Mouse (Mus musculus): ENCODE measurements around the gene Tnni1. TPM values are rescaled to one million over a fixed set of nuclear protein-coding genes. Genes with fewer than 3 reads are reported as not detected.
A peak's percentile ranks its signal among the peaks of the same experiment; 100 is the strongest.

Tnni1 gene
- total RNA-seq (2014; rRNA removed; ENCODE audit: low replicate concordance) (4,186 and 4,592 TPM in 2 replicates), polyA plus RNA-seq (2015; fragmentation: Nextera tagmentation; extraction: Ambion mirVana) (4,392 and 4,399 TPM in 2 replicates)

DNA sequence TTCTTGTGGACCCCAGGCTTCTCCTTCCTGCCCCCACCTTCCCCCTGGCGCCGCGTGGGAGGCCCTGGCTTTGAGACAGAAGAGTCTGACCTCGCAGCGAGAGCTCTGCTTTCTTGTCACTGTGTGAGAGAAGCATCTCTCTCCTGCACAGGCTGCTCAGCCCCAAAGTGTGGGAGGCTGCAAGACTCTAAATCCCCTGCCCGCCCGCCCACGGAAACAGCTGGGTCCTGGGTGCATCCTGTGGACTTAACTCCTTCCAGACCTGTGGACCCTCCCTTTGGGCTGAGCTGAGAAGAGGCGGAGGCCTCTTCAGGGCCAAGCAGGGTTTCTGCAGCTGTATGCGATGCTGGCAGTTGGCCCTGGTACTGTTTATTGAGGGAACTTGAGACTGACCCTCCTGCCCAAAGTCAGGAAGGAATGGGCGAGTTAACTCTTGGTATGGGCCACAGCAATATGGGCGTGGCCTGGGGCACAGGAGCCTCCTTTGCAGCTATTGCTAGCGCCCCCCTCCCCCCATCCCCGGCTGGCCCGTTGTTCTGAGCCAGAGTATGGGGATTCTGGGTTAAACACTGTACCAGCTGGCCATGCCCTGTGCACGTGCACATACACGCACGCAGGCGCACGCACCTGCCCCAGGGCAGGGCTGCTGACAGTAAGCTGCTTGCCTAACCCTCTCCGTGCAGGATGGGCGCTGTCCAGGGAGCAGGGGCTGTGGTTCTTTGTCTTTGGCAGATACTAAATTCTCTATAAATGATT, at the start of gene Tnni1:
Gene Tnni1, plus strand, starts transcription at position 655 of the 756 bp plus-strand sequence.
- no peaks in the 10 kb centered on the region for H3K36me3 ChIP-seq (replicated peaks; ENCODE audit: control insufficient read depth, insufficient read depth, low read length)
- ATAC-seq (ENCODE audit: insufficient read depth, low read depth), result peak; percentile 62
- H3K4me1 ChIP-seq (ENCODE audit: control insufficient read depth, insufficient read depth), result peaks cover 20% of the 10 kb centered on the region; the same call in 1 of the 2 replicates
- no peak within 1 kb of the TSS for H3K4me2 ChIP-seq (ENCODE audit: low read depth, low read length)
- H3K9me3 ChIP-seq (replicated peaks; ENCODE audit: control insufficient read depth, low read length), result no peaks in the 10 kb centered on the region
- H3K9ac ChIP-seq (replicated peaks; ENCODE audit: low read depth, low read length), result no peak within 1 kb of the TSS
- no peak for DNase-seq (ENCODE audit: low spot score)
- peak within 1 kb of the TSS; percentile 75 for H3K27ac ChIP-seq (ENCODE audit: low read depth)
- H3K4me3 ChIP-seq (ENCODE audit: low read depth, low read length), result no peak within 1 kb of the TSS
- TF ChIP-seq EP300 (IDR thresholded peaks at IDR 0.05; ENCODE audit: low read depth) (no peak), CTCF (IDR thresholded peaks at IDR 0.05; ENCODE audit: low read depth) (no peak)
- WGBS, result 35% methylated on average over 22 of the region's 22 CpGs
- H3K27me3 ChIP-seq (ENCODE audit: control insufficient read depth, insufficient read depth, low read length), result 0 out of 2 replicates have a peak, but pooled peaks cover 8% of the 10 kb centered on the region

DNA sequence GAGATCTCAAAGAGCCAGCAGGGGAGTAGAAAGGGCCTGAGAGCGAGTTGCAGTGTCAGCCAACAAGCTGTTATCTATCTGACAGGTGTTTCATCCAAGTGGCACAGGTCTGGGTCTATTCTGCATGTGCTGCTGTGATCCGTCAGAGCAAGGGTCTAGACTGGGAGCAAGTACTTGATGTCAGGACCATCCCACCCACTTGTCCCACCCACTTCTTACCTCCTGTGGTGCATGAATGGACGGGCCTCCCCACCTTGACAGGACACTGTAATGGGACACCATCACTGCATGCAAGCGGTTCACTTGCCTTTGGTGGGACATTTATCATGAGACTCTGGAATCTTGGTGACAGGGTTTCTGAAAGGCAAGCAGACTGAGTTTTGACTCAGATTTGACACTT, 49.4 kb upstream of the Tnni1 start:
- H3K4me3 ChIP-seq (ENCODE audit: low read depth, low read length), result peak overlapping the region; percentile 65
- DNase-seq (ENCODE audit: low spot score) (peak; percentile 59), ATAC-seq (ENCODE audit: insufficient read depth, low read depth) (no peak)
- H3K36me3 ChIP-seq (replicated peaks; ENCODE audit: control insufficient read depth, insufficient read depth, low read length), result no peaks in the 10 kb centered on the region; the same call in 1 of the 2 replicates
- H3K9me3 ChIP-seq (replicated peaks; ENCODE audit: control insufficient read depth, low read length), result no peaks in the 10 kb centered on the region
- H3K27ac ChIP-seq (ENCODE audit: low read depth), result peak overlapping the region; percentile 92
- H3K9ac ChIP-seq (replicated peaks; ENCODE audit: low read depth, low read length), result peak overlapping the region; percentile 78
- no peaks in the 10 kb centered on the region for H3K27me3 ChIP-seq (ENCODE audit: control insufficient read depth, insufficient read depth, low read length)
- no peak for TF ChIP-seq EP300 (IDR thresholded peaks at IDR 0.05; ENCODE audit: low read depth)
- no peak for TF ChIP-seq CTCF (IDR thresholded peaks at IDR 0.05; ENCODE audit: low read depth)
- WGBS, result 0% methylated on average over 4 of the region's 4 CpGs
- H3K4me2 ChIP-seq (ENCODE audit: low read depth, low read length), result peak overlapping the region; percentile 69
- H3K4me1 ChIP-seq (ENCODE audit: control insufficient read depth, insufficient read depth), result peaks cover 62% of the 10 kb centered on the region

- no peak for ATAC-seq (ENCODE audit: insufficient read depth, low read depth)
Measured at GRCm38 (mm10) chr1:135730296-135730695, 48.9 kb upstream of the Tnni1 start.

GRCm38 (mm10) chr1:135731393-135731792, 47.8 kb upstream of the Tnni1 start:
- peak overlapping the region; percentile 65 for H3K4me3 ChIP-seq (ENCODE audit: low read depth, low read length)
- no peaks in the 10 kb centered on the region; the same call in none of the 2 replicates for H3K36me3 ChIP-seq (replicated peaks; ENCODE audit: control insufficient read depth, insufficient read depth, low read length)
- peak overlapping the region; percentile 69 for H3K4me2 ChIP-seq (ENCODE audit: low read depth, low read length)
- TF ChIP-seq CTCF (IDR thresholded peaks at IDR 0.05; ENCODE audit: low read depth), result no peak
- TF ChIP-seq EP300 (IDR thresholded peaks at IDR 0.05; ENCODE audit: low read depth), result no peak
- H3K4me1 ChIP-seq (ENCODE audit: control insufficient read depth, insufficient read depth), result peaks cover 69% of the 10 kb centered on the region
- no peak for DNase-seq (ENCODE audit: low spot score)
- H3K27me3 ChIP-seq (ENCODE audit: control insufficient read depth, insufficient read depth, low read length), result no peaks in the 10 kb centered on the region
- no peak for ATAC-seq (ENCODE audit: insufficient read depth, low read depth)
- peak overlapping the region; percentile 92 for H3K27ac ChIP-seq (ENCODE audit: low read depth)
- 17% methylated on average over 7 of the region's 7 CpGs for WGBS
- no peaks in the 10 kb centered on the region for H3K9me3 ChIP-seq (replicated peaks; ENCODE audit: control insufficient read depth, low read length)
- H3K9ac ChIP-seq (replicated peaks; ENCODE audit: low read depth, low read length), result peak overlapping the region; percentile 33; the same call in 1 of the 2 replicates

More at GRCm38 (mm10) chr1:135730296-135730695, 48.9 kb upstream of the Tnni1 start:
- Histone ChIP-seq H3K4me1 (ENCODE audit: control insufficient read depth, insufficient read depth) (peaks cover 67% of the 10 kb centered on the region), H3K4me2 (ENCODE audit: low read depth, low read length) (peak overlapping the region; percentile 69), H3K9me3 (replicated peaks; ENCODE audit: control insufficient read depth, low read length) (no peaks in the 10 kb centered on the region), H3K36me3 (replicated peaks; ENCODE audit: control insufficient read depth, insufficient read depth, low read length) (no peaks in the 10 kb centered on the region; the same call in 1 of the 2 replicates), H3K27ac (ENCODE audit: low read depth) (peak overlapping the region; percentile 92), H3K4me3 (ENCODE audit: low read depth, low read length) (peak overlapping the region; percentile 65), H3K9ac (replicated peaks; ENCODE audit: low read depth, low read length) (peak overlapping the region; percentile 78), H3K27me3 (ENCODE audit: control insufficient read depth, insufficient read depth, low read length) (no peaks in the 10 kb centered on the region)
- 5% methylated on average over 3 of the region's 3 CpGs for WGBS
- TF ChIP-seq CTCF (IDR thresholded peaks at IDR 0.05; ENCODE audit: low read depth) (no peak), EP300 (IDR thresholded peaks at IDR 0.05; ENCODE audit: low read depth) (no peak)
- DNase-seq (ENCODE audit: low spot score), result no peak

GRCm38 (mm10) chr1:135731897-135732684, 47.1 kb upstream of the Tnni1 start:
- Histone ChIP-seq H3K9ac (replicated peaks; ENCODE audit: low read depth, low read length) (peak overlapping the region; percentile 33; the same call in 1 of the 2 replicates), H3K4me2 (ENCODE audit: low read depth, low read length) (peak overlapping the region; percentile 69), H3K4me1 (ENCODE audit: control insufficient read depth, insufficient read depth) (peaks cover 66% of the 10 kb centered on the region), H3K9me3 (replicated peaks; ENCODE audit: control insufficient read depth, low read length) (no peaks in the 10 kb centered on the region), H3K36me3 (replicated peaks; ENCODE audit: control insufficient read depth, insufficient read depth, low read length) (no peaks in the 10 kb centered on the region; the same call in none of the 2 replicates), H3K4me3 (ENCODE audit: low read depth, low read length) (peak overlapping the region; percentile 65), H3K27ac (ENCODE audit: low read depth) (peak overlapping the region; percentile 92), H3K27me3 (ENCODE audit: control insufficient read depth, insufficient read depth, low read length) (no peaks in the 10 kb centered on the region)
- DNase-seq (ENCODE audit: low spot score), result peak; percentile 90
- WGBS, result 17% methylated on average over 11 of the region's 11 CpGs
- ATAC-seq (ENCODE audit: insufficient read depth, low read depth), result peak; percentile 59
- TF ChIP-seq CTCF (IDR thresholded peaks at IDR 0.05; ENCODE audit: low read depth) (no peak), EP300 (IDR thresholded peaks at IDR 0.05; ENCODE audit: low read depth) (peak; percentile 79; the same call in 1 of the 2 replicates)

Measured in heart, postnatal 0 days (tissue).